Mouse (Mus musculus): ENCODE data around the gene Klk1. TPM values are rescaled to one million over a fixed set of nuclear protein-coding genes. Genes with fewer than 3 reads are reported as not detected.
"Not testable (repeated sequence)": the region's sequence is repeated elsewhere in the genome, so short reads cannot be mapped to it uniquely, and the experiment has no call there.

The Klk1 gene
- total RNA-seq, 2 experiments from 2014 or later: not detected

DNA sequence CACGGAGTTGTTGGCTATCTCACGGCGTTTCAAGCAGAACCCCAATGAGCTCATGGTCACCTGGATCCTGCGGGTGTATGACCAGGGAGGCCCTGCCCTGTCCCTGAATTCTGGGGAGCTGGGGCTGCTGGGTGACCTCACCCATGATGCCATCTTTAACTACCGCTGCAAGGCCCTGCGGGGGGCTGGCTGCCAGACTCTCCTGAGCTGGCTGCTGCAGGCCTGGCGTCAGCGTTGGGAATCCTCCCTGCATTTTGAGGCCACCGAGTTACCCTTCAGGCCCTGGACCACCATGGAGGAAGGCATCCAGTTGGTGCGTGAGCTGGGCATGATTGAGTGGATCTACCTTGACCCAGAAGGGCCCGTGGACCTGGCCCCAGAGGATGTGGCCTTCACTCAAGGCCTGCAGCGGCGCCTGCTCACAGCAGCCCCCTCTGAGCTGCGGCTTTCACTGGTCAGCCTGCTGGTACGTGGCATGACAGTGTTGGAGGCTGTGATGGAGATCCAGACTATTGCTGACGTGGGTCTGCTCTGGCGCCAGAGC, 25.6 kb downstream of the Klk1 start:
- not testable (repeated sequence) for ATAC-seq (replicated peaks; ENCODE audit: low FRiP score, low TSS enrichment, poor library complexity, severe bottlenecking)

DNA sequence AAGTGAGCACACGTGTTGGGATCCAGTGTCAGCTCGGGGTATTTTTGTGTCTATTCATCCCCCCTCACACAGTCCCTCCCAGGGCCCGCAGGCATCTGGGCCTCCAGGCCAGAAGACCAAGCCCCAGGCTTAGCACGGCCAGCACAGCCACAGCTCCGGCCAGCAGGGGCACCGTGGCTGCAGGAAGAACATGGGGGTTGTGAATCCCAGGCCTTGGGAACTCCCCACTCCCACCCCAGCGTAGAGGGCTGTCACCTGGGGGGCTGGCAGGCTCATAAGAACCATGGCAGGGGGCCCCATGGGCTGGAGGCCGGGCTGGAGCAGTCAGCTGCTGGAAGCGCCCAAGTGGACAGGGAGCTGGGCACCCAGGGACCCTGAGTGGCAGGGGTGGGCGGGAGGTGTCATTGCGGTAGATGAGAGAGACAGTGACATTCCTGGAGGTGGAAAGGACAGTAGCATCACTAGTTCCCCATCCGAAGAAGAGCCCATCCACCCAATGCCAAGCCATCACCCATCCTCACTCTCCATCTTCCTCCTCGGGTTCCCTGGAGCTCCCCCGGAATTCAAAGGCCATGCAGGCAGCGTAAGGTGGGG, 28.0 kb downstream of the Klk1 start:
- no peak for ATAC-seq (replicated peaks; ENCODE audit: low FRiP score, low TSS enrichment, poor library complexity, severe bottlenecking)

DNA sequence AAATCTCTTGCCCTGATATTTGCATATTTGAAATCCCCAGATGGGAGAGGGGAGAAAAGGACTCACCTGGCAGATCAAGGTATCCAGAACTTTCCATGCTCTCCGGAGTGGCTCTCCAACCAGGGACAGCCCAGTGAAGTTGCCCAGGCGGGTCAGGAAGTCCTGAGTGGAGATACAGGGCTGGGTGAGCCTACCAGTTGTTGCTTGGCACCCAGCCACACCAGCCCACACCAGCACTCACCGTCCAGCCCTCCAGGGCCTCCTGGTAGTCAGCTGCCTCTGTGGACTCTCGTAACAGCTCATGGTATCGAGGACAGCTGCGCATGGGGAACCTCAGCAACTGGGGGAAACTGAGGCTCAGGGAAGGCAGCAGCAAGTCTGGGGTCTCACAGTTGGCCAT, 29.8 kb downstream of the Klk1 start:
- ATAC-seq (replicated peaks; ENCODE audit: low FRiP score, low TSS enrichment, poor library complexity, severe bottlenecking): no peak

DNA sequence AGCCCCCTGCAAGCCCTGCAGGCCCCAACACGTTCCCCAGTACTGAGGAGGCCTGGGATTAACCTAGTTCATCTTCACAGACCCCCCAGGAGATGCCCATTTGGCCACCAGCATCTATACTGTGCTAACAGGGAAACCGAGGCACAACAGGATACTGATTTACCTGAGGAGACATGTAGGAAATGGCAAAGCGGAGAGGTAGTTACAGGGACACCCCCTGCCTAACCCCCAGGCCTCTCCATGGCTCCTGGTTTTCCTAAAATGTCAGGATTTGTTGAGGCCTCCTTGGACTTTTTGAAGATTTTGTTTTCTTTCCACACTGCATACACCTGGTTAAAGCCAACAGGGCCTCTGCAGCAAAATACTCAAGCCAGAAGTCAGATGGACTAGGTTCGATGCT, 32.1 kb downstream of the Klk1 start, which contains the start of gene Acp4:
Gene Acp4 (minus strand): TSS at position 101 of the 400 bp plus-strand sequence.
- ATAC-seq (replicated peaks; ENCODE audit: low FRiP score, low TSS enrichment, poor library complexity, severe bottlenecking): no peak

DNA sequence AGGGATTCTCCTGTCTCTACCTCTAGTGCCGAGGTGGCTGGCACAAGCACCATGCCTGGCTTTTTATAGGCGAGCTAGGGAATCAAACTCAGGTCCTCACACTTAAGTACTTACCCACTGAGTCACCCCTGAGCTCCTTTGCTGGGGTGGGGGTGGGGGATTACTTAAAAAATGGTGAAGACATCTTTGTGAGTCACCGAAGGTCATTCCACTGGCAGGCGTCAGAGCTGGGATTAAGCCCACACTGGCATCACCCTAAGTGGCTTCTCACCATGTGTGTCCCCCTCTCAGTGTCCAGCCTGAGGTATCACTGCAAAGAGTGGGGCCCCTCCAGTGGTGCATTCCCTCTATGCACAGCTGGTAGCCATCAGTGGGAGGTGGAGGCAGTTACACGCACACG, 35.2 kb downstream of the Klk1 start:
- no peak for ATAC-seq (replicated peaks; ENCODE audit: low FRiP score, low TSS enrichment, poor library complexity, severe bottlenecking)

DNA sequence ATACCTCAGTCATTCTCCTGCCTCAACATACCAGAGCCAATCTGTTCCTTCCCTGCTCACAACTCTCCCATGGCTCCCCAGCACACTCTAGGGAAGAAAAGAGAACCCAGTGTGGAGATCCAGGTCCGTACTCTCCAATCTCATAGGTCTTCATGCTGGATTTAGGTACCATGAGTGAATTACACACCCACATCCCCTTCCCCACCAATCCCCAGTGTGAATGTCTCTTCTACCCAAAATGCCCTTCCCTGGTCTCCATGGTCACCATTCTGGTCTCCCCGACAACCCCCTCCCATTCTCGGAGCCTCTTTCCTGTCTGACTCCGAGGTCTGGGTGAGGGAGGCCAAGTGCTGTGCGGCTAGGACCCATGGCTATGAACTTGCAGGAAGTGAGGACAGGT, 36.0 kb downstream of the Klk1 start, which contains the start of gene Gm15517:
Gene Gm15517 (plus strand): TSS at position 301 of the 400 bp plus-strand sequence.
- ATAC-seq (replicated peaks; ENCODE audit: low FRiP score, low TSS enrichment, poor library complexity, severe bottlenecking): no peak

DNA sequence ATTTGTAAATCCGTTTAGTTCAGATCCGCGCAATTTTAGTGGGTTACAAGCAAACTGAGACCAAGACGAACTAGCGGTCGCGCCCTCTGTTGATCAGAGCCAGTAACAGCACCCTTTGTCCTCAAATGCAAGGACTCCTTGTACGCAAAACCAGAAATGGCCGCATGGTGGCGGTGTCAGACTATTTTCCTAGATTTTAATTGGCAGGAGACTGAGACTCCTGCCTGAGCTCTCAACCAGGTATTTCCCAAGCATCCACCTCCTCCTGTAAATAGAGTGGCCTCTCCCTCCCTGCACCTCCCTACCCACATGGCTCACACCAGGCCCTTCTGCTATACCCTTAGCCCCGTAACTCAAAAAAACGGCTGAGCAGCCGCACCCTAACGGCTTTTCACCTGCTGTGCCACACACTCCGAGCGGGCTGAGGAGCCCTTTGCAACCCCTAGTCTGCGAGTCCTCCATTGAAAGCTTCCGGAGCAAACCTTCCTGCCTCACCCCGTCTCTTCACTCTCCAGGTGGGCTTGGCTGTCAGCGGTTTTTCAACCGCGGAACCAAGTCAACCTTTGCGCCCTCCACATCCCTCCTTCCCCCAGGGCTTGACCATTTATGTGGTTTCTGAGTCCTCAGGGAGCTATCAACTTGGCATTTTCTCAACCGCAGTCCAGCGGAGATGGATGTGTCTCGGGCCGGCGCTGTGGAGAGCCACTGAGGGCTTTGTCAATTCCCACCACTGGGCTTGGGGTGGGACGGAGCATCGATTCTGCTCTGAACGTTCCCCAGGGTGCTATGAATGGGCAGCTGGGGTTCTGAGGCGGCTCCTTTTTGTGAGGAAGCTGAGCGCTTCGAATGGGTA, 37.9 kb downstream of the Klk1 start:
- peak; percentile 85 for ATAC-seq (replicated peaks; ENCODE audit: low FRiP score, low TSS enrichment, poor library complexity, severe bottlenecking)

DNA sequence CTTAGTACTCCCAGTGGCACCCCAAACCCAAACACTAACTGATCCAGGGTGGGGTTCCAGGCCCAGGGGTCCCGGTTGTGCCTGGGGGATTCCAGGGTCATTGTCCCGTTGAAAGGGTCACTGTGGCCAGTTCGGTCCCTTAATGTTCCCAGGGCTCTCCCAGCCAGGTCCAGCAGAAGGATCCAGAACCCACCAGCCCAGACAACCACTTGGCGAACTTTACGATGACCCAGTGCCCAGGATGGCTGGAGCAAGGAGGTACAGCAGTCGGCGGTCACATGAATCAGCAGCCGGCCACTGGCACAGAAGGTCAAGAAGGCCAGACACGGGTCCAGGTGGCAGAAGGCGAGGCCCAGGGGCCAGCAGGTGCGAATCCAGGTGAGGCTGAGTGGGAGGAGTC, 43.0 kb downstream of the Klk1 start:
- ATAC-seq (replicated peaks; ENCODE audit: low FRiP score, low TSS enrichment, poor library complexity, severe bottlenecking): no peak

DNA sequence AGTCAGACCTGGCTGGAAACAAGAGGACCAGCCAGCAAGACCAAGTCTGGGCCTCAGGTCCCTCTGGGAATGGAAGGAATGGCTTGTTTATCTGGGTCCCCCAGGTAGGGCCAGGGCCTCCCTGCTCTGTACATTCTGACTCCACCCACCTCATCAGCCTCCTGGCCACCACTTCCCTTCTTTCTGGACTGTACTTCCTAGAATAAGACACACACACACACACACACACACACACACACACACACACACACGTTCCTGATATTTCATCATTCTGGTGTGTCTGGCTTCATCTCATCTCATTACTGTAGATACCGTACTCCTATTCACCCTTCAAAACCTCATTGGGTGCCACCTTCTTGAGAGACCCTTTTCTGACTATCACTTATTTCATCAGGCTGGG, 44.2 kb downstream of the Klk1 start:
- ATAC-seq (replicated peaks; ENCODE audit: low FRiP score, low TSS enrichment, poor library complexity, severe bottlenecking): no peak

DNA sequence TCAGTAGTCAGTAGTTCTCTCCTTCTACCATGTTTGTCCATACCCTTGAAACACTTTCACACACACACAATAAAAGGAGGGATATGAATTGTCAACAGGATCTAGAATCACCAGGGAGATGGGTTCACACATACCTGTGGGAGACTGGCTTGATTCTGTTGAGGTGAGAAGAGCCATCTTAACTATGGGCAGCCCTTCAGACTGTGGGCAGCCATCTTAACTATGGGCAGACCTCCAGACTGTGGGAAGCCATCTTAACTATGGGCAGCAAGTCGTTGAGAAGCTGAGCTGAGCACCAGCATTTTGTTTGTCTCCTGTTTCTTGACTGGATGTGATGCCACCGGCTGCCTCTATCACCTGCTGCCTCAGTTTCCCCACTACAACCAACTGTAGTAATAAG, 46.1 kb downstream of the Klk1 start:
- no peak for ATAC-seq (replicated peaks; ENCODE audit: low FRiP score, low TSS enrichment, poor library complexity, severe bottlenecking)

DNA sequence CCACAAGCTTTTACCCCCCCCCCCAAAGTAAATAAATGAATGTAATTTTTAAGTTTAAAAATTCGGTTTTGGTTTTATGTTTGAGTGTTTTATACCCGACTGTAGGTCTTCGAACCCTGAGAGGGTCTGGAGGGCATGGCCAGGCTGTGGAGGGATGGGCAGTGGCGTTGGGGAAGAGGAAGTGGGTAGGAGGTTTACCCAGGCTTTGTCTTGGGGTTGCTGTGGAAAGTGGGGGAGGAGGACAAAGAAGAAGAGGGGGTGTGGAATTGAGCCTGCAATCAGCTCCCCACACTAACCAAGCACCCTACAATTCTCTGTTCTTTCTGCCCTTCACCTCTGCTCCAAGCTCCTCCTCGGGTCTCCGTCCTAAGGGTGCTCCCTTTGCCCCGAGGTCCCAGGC, 47.4 kb downstream of the Klk1 start:
- ATAC-seq (replicated peaks; ENCODE audit: low FRiP score, low TSS enrichment, poor library complexity, severe bottlenecking): no peak

DNA sequence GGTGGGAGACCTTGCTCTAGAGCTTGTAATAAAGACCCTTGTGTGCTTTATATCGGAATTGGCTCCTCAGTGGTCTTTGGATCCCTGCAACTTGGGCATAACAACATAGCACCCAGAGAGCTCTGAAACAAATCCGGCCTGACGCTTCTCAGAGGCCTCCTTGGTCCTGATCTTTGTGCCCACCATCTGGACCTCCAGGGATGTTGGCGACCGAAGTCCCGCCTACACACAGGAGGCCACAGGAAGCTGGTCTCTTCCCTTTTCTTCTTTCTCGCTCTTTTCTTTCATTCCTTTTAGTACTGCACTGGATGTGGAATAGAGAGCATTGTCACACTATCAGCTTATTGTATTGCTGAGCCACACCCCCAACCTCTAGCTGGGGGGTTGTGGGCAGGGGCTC, 48.3 kb downstream of the Klk1 start:
- ATAC-seq (replicated peaks; ENCODE audit: low FRiP score, low TSS enrichment, poor library complexity, severe bottlenecking): no peak

DNA sequence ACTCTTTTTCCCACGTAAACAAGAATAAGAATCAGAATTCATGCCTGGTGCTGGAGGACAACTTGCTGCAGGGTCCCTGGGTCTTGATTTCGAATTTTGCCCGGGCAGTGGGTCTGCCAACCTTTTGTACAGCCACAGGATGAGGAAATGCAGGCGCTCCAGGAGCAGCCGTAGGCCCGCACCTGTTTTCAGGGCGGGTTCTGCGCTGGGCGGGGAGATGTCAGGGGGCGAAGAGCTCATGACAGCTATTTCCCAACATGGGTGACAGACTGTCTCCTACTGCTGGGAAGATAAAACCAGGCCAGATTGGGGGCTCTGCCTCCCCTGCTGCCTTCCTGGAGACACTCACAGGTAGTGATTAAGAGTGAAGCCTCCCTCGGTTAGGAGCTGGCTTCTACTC, 48.9 kb downstream of the Klk1 start:
- no peak for ATAC-seq (replicated peaks; ENCODE audit: low FRiP score, low TSS enrichment, poor library complexity, severe bottlenecking)

DNA sequence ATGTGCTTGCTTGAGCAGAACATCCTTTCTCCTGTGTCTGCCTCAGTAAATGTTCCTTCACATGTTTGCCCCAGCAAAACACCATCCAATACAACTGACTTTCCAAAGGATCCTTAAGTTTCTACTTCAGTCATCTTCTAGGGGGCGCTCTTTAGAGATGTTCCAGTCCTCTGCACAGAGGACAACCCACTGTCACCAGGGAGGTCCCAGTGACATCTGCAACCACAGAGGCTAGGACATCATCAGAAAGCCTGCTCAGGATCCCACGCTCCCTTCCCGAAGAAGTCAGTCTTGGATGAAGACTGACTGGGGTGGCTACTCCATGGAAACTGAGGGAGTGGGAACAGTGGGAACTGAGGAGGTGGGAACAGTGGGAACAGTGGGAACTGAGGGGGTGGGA, 50.4 kb downstream of the Klk1 start:
- no peak for ATAC-seq (replicated peaks; ENCODE audit: low FRiP score, low TSS enrichment, poor library complexity, severe bottlenecking)

DNA sequence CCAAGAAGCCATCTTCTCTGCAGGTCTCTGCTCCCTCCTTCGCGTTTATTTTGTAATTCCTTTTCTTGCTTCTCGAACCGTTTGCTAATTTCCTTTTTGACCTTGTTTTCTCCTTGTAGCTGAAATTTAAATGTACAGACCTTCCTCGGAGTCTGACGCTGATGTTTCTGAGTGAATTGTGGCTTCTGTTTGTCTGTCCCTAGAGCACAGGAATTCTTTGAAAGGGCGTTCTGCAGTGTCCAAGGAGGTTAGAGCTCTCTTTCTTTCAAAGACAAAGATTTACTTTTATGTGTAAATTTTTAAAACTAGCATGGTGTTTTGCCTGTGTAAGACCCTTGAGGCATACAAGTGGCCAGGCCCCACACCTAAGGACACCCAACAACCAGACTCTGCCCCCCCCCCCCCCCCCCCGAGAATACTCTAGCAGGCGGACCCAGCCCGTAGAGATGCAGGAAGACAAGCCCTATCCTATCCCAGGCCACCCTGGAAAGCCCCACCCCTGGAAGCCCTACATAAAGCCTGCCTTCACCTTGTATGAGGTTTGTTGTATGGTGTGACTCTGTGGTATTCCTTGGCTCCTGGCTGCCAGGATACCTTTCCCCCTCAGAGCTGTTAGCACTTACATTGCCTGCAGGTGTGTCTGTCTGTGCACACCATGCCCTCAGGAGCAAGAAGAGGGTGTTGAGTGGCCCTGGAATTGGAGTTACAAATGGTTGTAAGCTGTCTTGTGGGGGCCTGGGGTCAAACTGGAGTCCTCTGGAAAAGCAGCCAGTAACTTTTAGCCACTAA, 51.5 kb downstream of the Klk1 start:
- no peak for ATAC-seq (replicated peaks; ENCODE audit: low FRiP score, low TSS enrichment, poor library complexity, severe bottlenecking)

DNA sequence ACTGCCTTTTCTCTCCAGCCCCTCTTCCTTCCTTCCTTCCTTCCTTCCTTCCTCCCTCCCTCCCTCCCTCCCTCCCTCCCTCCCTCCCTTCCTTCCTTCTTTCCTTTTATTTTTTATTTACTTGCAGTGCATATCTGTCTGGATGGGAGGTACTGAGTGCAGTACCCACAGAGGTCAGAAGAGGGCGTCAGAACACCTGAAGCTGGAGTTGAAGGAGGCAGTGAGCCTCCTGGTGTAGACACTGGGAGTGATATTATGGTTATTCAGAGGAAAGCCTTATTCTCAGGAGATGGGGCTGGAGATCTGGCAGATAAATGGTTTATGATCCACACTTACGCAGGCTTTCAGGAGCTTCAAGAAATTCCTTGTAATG, 52.1 kb downstream of the Klk1 start:
- no peak for ATAC-seq (replicated peaks; ENCODE audit: low FRiP score, low TSS enrichment, poor library complexity, severe bottlenecking)
